Mouse (Mus musculus) stomach, adult 2 months (tissue): Measurements from ENCODE around the gene Gm21738. TPM values are rescaled to one million over a fixed set of nuclear protein-coding genes. Genes with fewer than 3 reads are reported as not detected.

Experiments used
- polyA plus RNA-seq: library from polyadenylated mRNA; depleted of rRNA; stranded (reverse); fragments of >200 nt; gene quantifications from 2 replicates; pipeline ENCODE4 v1.2.3, GENCODE M21; 2012; rRNA removed

Gene Gm21738
- not detected in 2 replicates for polyA plus RNA-seq

DNA sequence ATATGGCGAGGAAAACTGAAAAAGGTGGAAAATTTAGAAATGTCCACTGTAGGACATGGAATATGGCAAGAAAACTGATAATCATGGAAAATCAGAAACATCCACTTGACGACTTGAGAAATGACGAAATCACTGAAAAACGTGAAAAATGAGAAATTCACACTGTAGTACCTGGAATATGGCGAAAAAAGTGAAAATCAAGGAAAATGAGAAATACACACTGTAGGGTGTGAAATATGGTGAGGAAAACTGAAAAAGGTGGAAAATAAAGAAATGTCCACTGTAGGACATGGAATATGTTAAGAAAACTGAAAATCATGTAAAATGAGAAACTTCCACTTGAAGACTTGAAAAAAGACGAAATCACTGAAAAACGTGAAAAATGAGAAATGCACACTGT is at the start of gene Gm21738:
Gm21738 (minus strand) TSS at position 101 of the 400 bp plus-strand sequence.

Other genes with a start within 250 kb of the Gm21738 start
- not detected in 2 replicates for gene Gm2244, start 131.0 kb upstream of the Gm21738 start, polyA plus RNA-seq
- 0.03 TPM in 1 of 2 replicates, not detected in the other for gene Gm2237, start 166.2 kb upstream of the Gm21738 start, polyA plus RNA-seq
- gene Gm5458, start 183.7 kb upstream of the Gm21738 start, polyA plus RNA-seq, result not detected in 2 replicates